ENCODE assay signal across 17 mouse cellular contexts in the genomic region with DNA sequence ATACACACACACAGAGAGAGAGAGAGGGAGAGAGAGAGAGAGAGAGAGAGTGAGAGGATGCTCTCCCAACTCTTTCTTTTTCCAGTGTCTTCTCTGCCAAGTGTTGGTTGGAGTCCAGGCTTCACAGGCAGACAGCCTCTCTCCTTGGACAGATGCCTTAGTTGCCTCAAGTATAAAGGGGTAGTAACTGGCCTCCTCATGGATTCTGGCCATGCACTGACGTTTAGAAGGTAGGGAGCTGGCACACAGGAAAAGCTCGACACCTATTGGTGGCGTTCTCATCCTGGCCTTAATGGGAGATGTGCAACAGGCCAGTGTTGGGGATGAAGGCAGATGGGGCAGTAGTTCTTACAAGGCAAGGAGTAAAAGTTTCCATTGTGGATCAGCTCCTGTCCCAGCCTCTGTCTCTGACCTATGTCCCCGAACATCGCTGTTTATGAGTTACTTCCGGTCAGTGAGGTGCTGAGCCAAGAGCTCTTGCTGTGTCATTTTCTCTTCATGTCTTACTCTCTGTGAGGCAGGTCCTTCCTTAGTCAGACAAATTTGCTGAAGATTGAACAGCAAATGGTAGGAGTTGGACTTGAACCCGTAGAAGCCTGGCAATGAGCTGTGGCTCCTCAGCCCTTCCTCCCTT. TPM values are rescaled to one million over a fixed set of nuclear protein-coding genes. Genes with fewer than 3 reads are reported as not detected.
DNase-seq lines count a peak whose midpoint lies in the region; ATAC-seq lines count a peak whose summit lies in the region.
"Had no signal": no experiment of that assay in that cellular context is flagged by ENCODE, and none has a peak within 500 bp of the region (broad histone marks: within the 10 kb centered on the region; RNA-seq: fewer than 3 reads in every experiment).

No protein-coding gene starts in this region.

- peak; percentile 68 to 73 for DNase-seq in cerebellum, postnatal 14 days
- DNase-seq in cerebellum, postnatal 36 days, result no peak
- peak; percentile 55 for DNase-seq in heart, embryonic 10.5 days (ENCODE audit: low spot score)
- no peak for DNase-seq in heart, postnatal 36 days
- DNase-seq in lung, postnatal 10 days, result peak; percentile 79
- DNase-seq in lung, adult 18-20 months, result no peak
- DNase-seq in adrenal gland, postnatal 14 days, result no peak
- DNase-seq: adrenal gland, postnatal 25 days; cerebellum, adult 8-10 months; embryo, embryonic 11 days; right cerebral cortex, postnatal 4 days had no signal

- H3K27me3 ChIP-seq in heart, embryonic 10.5 days (ENCODE audit: insufficient read depth, poor library complexity, severe bottlenecking), result no peaks in the 10 kb centered on the region
- H3K27me3 ChIP-seq: CH12.LX; forebrain, embryonic 15.5 days; heart, embryonic 15.5 days; midbrain, embryonic 12.5 days had no signal

- H3K4me3 ChIP-seq in heart, embryonic 10.5 days, result no peak overlapping the region
- H3K4me3 ChIP-seq: forebrain, embryonic 15.5 days; heart, embryonic 15.5 days; limb, embryonic 10.5 days; midbrain, embryonic 12.5 days had no signal

- H3K9me3 ChIP-seq in heart, embryonic 10.5 days, result no peaks in the 10 kb centered on the region
- H3K9me3 ChIP-seq: forebrain, embryonic 15.5 days; heart, embryonic 15.5 days; limb, embryonic 10.5 days; midbrain, embryonic 12.5 days had no signal

- ATAC-seq in inflammation-experienced regulatory T-cells, adult 6 months, result peak; percentile 54
- ATAC-seq: forebrain, embryonic 15.5 days had no signal

- H3K36me3 ChIP-seq in heart, embryonic 10.5 days, result no peaks in the 10 kb centered on the region
- H3K36me3 ChIP-seq: forebrain, embryonic 15.5 days; heart, embryonic 15.5 days; limb, embryonic 10.5 days; midbrain, embryonic 12.5 days had no signal

- no peak overlapping the region for H3K27ac ChIP-seq in heart, embryonic 10.5 days
- H3K27ac ChIP-seq: forebrain, embryonic 15.5 days; heart, embryonic 15.5 days; limb, embryonic 10.5 days; midbrain, embryonic 12.5 days had no signal

- intact Hi-C loops in heart, postnatal 36 days (cut with DNase I), result no loop called here

- WGBS in heart, embryonic 10.5 days, result 82% methylated on average over 7 of the region's 7 CpGs

- 0 out of 2 replicates have a peak, but pooled peaks cover 5% of the 10 kb centered on the region for H3K4me1 ChIP-seq in heart, embryonic 10.5 days
- H3K4me1 ChIP-seq: midbrain, embryonic 12.5 days had no signal

RNA-seq across cellular contexts. Expression of a gene that starts 13.1 kb away (rescaled TPM):
- polyA plus RNA-seq in heart, embryonic 10.5 days (2016; fragmentation: Nextera tagmentation; extraction: Ambion mirVana), result 8.9 and 10.3 TPM in 2 replicates
- 10 to 100 TPM; 25.4 to 31.5 TPM for total RNA-seq in heart, postnatal 36 days (2021)
- 10 to 100 TPM; 88.9 to 92.6 (median 90.9) TPM for polyA plus RNA-seq in inflammation-experienced regulatory T-cells, adult 6 months (2017; shearing (Covaris generic))
- total RNA-seq in adrenal gland, postnatal 14 days (2021), result 36.6 and 39.8 TPM in 2 replicates

RNA-seq across cellular contexts. Expression of a gene that starts 36.7 kb away (rescaled TPM):
- 0.08 and 0.11 TPM in 2 replicates for polyA plus RNA-seq in heart, embryonic 10.5 days (2016; fragmentation: Nextera tagmentation; extraction: Ambion mirVana)
- total RNA-seq in heart, postnatal 36 days (2021), result 1 to 10 TPM; 1.1 to 1.4 TPM
- polyA plus RNA-seq in inflammation-experienced regulatory T-cells, adult 6 months (2017; shearing (Covaris generic)), result 1 to 10 TPM; 2.4 to 4.3 (median 3.8) TPM
- total RNA-seq in adrenal gland, postnatal 14 days (2021), result 0.64 and 0.78 TPM in 2 replicates

RNA-seq across cellular contexts. Expression of a gene that starts 47.8 kb away (rescaled TPM):
- polyA plus RNA-seq in heart, embryonic 10.5 days (2016; fragmentation: Nextera tagmentation; extraction: Ambion mirVana), result 0.59 and 1.3 TPM in 2 replicates
- total RNA-seq in heart, postnatal 36 days (2021), result 1 to 10 TPM in 1 of 2 experiments, under 1 TPM in 1; 0.94 to 1.6 TPM
- polyA plus RNA-seq in inflammation-experienced regulatory T-cells, adult 6 months (2017; shearing (Covaris generic)), result 10 to 100 TPM in 1 of 3 experiments, 1 to 10 TPM in 2; 6.2 to 12.0 (median 9.3) TPM
- 1.0 and 5.4 TPM in 2 replicates for total RNA-seq in adrenal gland, postnatal 14 days (2021)

Comparison
In these comparisons a context has a peak if more than half of its experiments do, and no peak if none do; other contexts are left out.
1. DNase-seq: peak in cerebellum, postnatal 14 days (2 of 2), heart, embryonic 10.5 days (single experiment) and lung, postnatal 10 days (single experiment); none in cerebellum, postnatal 36 days (0 of 2), heart, postnatal 36 days (0 of 2), lung, adult 18-20 months (0 of 2) and adrenal gland, postnatal 14 days (single experiment).